Mouse (Mus musculus) thymus, postnatal 10 days (tissue): ENCODE measurements around the gene Syt16.

Experiments used
- DNase-seq, 2 experiments: peaks; one replicate each; pipeline ENCODE4 v3.0.0; 2021; ENCODE audit warnings: low spot score in 2 of 2

The Syt16 gene

GRCm38 (mm10) chr12:73997297-73998127 lies at the start of gene Syt16:
Gene Syt16 (plus strand): TSS chr12:73997661.
- DNase-seq = peak in 1 of 2 experiments; percentile 28

GRCm38 (mm10) chr12:73948415-73948814 lies 49.0 kb upstream of the Syt16 start:
- DNase-seq = no peak

- no peak for DNase-seq
These were observed 48.0 kb upstream of the Syt16 start for GRCm38 (mm10) chr12:73949318-73950058.

GRCm38 (mm10) chr12:73952879-73953278 lies 44.6 kb upstream of the Syt16 start:
- peak; percentile 60 to 69 for DNase-seq

- DNase-seq = peak; percentile 31 to 35
These were observed 43.9 kb upstream of the Syt16 start for GRCm38 (mm10) chr12:73953420-73954186.

GRCm38 (mm10) chr12:73954785-73955184 lies 42.7 kb upstream of the Syt16 start:
- DNase-seq = no peak

- no peak for DNase-seq
These were observed 39.8 kb upstream of the Syt16 start for GRCm38 (mm10) chr12:73957676-73958075.

GRCm38 (mm10) chr12:73958830-73959229 lies 38.6 kb upstream of the Syt16 start:
- no peak for DNase-seq

GRCm38 (mm10) chr12:73964291-73965281 lies 32.9 kb upstream of the Syt16 start, which contains the start of gene Snapc1:
Gene Snapc1 (plus strand): TSS chr12:73964481.
- peak; percentile 94 to 96 for DNase-seq

GRCm38 (mm10) chr12:73969142-73969541 lies 28.3 kb upstream of the Syt16 start:
- DNase-seq = no peak

GRCm38 (mm10) chr12:73974584-73974983 lies 22.9 kb upstream of the Syt16 start:
- no peak for DNase-seq

GRCm38 (mm10) chr12:73978144-73978543 lies 19.3 kb upstream of the Syt16 start:
- no peak for DNase-seq

GRCm38 (mm10) chr12:73979667-73980066 lies 17.8 kb upstream of the Syt16 start:
- no peak for DNase-seq

GRCm38 (mm10) chr12:73982533-73982932 lies 14.9 kb upstream of the Syt16 start:
- DNase-seq = no peak

GRCm38 (mm10) chr12:73986299-73986698 lies 11.2 kb upstream of the Syt16 start:
- DNase-seq = no peak

GRCm38 (mm10) chr12:73988393-73989008 lies 9.0 kb upstream of the Syt16 start:
- no peak for DNase-seq

GRCm38 (mm10) chr12:73989594-73989993 lies 7.9 kb upstream of the Syt16 start:
- peak; percentile 63 to 77 for DNase-seq

GRCm38 (mm10) chr12:73996906-73997296 lies 560 bp upstream of the Syt16 start:
- no peak for DNase-seq

- DNase-seq = no peak
These were observed 631 bp downstream of the Syt16 start for GRCm38 (mm10) chr12:73998128-73998456.

GRCm38 (mm10) chr12:74002449-74002848 lies 5.0 kb downstream of the Syt16 start:
- no peak for DNase-seq
